Mouse (Mus musculus): ENCODE data around the gene Prdm16. TPM values are rescaled to one million over a fixed set of nuclear protein-coding genes. Genes with fewer than 3 reads are reported as not detected.

Gene Prdm16
- polyA plus RNA-seq, 1 experiment, result 2.0 TPM

GRCm38 (mm10) chr4:154425284-154425683, 211.4 kb downstream of the Prdm16 start:
- H3K27ac ChIP-seq (ENCODE audit: insufficient read depth, low read length), result no peak overlapping the region
- TF ChIP-seq POLR2A (IDR thresholded peaks at IDR 0.05; ENCODE audit: low read depth, low read length), result no peak
- TF ChIP-seq CTCF (IDR thresholded peaks at IDR 0.05; ENCODE audit: extremely low read depth, insufficient read depth, insufficient read length, insufficient replicate concordance), result no peak
- DNase-seq (ENCODE audit: low read depth in 1 of 2, low spot score in 2 of 2), result no peak
- no peaks in the 10 kb centered on the region for H3K36me3 ChIP-seq (ENCODE audit: control insufficient read depth, insufficient read depth, low read length)
- whole genome bisulfite sequencing, result 21% methylated on average over 17 of the region's 17 CpGs
- no peaks in the 10 kb centered on the region for H3K27me3 ChIP-seq (ENCODE audit: control insufficient read depth, insufficient read depth, low read length)
- no peaks in the 10 kb centered on the region for H3K4me1 ChIP-seq (ENCODE audit: control insufficient read depth, insufficient read depth, insufficient read length)
- H3K4me3 ChIP-seq (ENCODE audit: extremely low read depth, insufficient read depth, insufficient read length), result no peak overlapping the region

DNA sequence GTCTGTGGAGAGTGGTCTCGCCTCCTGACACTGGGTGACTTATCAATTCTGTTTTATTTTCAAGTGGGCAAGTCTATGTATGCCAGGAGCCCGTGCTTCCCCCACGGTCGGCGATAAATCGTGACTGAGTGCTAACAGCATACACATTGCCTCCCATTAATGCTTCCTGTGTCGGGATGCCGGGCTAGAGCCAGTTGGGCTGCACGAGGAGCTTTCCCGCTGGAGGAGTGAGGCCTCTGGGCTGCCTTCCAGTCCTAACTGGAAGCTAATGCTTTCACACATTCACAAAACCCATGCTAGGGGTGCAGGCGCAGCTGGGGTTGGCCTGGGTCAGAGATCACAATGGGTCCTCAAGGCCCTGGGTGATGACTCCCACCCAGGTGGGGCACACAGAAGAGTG, 212.0 kb downstream of the Prdm16 start:
- WGBS, result 82% methylated on average over 11 of the region's 11 CpGs

DNA sequence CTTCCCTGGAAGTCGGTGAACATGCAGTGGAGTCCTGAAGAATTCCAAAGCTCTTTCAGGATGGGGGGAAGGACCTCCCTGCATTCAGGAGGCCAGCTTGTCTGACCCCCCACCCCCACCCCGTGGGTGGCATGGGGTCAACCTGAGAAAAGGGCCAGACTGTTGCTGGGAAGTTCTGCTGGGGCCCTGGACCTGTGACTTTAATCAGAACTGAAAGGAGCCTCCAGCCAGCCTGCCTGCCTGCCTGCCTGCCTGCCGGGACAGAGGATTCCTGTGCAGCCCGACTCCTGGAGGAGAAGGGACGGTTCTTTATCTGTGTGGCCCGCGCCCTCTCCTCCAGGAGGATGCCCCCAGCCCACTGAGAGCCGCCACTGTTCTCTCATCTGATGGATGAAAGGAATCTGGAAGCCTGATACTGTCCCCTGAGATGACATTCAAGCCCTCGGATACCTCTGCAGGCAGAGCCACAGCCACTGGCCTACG, 214.2 kb downstream of the Prdm16 start:
- WGBS, result 75% methylated on average over 10 of the region's 10 CpGs
- TF ChIP-seq CTCF (IDR thresholded peaks at IDR 0.05; ENCODE audit: extremely low read depth, insufficient read depth, insufficient read length, insufficient replicate concordance), result no peak
- no peak for TF ChIP-seq POLR2A (IDR thresholded peaks at IDR 0.05; ENCODE audit: low read depth, low read length)
- no peaks in the 10 kb centered on the region for H3K36me3 ChIP-seq (ENCODE audit: control insufficient read depth, insufficient read depth, low read length)
- no peaks in the 10 kb centered on the region for H3K4me1 ChIP-seq (ENCODE audit: control insufficient read depth, insufficient read depth, insufficient read length)
- no peak overlapping the region for H3K4me3 ChIP-seq (ENCODE audit: extremely low read depth, insufficient read depth, insufficient read length)
- no peak overlapping the region for H3K27ac ChIP-seq (ENCODE audit: insufficient read depth, low read length)
- H3K27me3 ChIP-seq (ENCODE audit: control insufficient read depth, insufficient read depth, low read length), result no peaks in the 10 kb centered on the region
- DNase-seq (ENCODE audit: low read depth in 1 of 2, low spot score in 2 of 2), result no peak

More for the DNA sequence above, 212.0 kb downstream of the Prdm16 start:
- no peak for DNase-seq (ENCODE audit: low read depth in 1 of 2, low spot score in 2 of 2)
- no peaks in the 10 kb centered on the region for H3K36me3 ChIP-seq (ENCODE audit: control insufficient read depth, insufficient read depth, low read length)
- H3K27ac ChIP-seq (ENCODE audit: insufficient read depth, low read length), result no peak overlapping the region
- no peak for TF ChIP-seq POLR2A (IDR thresholded peaks at IDR 0.05; ENCODE audit: low read depth, low read length)
- no peak for TF ChIP-seq CTCF (IDR thresholded peaks at IDR 0.05; ENCODE audit: extremely low read depth, insufficient read depth, insufficient read length, insufficient replicate concordance)
- H3K4me3 ChIP-seq (ENCODE audit: extremely low read depth, insufficient read depth, insufficient read length), result no peak overlapping the region
- H3K4me1 ChIP-seq (ENCODE audit: control insufficient read depth, insufficient read depth, insufficient read length), result no peaks in the 10 kb centered on the region
- H3K27me3 ChIP-seq (ENCODE audit: control insufficient read depth, insufficient read depth, low read length), result no peaks in the 10 kb centered on the region

DNA sequence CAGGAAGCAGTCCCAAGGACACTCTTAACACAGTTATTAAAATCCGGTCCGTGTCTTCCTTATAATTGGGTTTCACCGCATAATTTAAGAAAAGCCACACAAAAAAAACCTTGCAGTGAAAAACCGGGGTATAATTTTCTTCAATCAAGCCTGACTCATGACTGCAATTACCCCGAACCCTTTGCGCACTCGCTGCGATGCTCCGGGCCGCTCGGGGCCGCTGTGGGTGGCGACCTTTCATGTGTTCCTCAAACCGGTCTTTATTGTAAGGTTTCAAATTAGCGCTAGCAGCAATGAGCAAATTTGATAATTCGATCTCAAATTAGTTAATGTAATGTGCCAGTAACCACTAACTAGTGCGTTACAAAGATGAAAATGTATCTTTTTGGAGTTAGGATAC, 215.9 kb downstream of the Prdm16 start:
- Histone ChIP-seq H3K27ac (ENCODE audit: insufficient read depth, low read length) (no peak overlapping the region), H3K27me3 (ENCODE audit: control insufficient read depth, insufficient read depth, low read length) (no peaks in the 10 kb centered on the region), H3K4me1 (ENCODE audit: control insufficient read depth, insufficient read depth, insufficient read length) (no peaks in the 10 kb centered on the region), H3K4me3 (ENCODE audit: extremely low read depth, insufficient read depth, insufficient read length) (no peak overlapping the region), H3K36me3 (ENCODE audit: control insufficient read depth, insufficient read depth, low read length) (no peaks in the 10 kb centered on the region)
- no peak for DNase-seq (ENCODE audit: low read depth in 1 of 2, low spot score in 2 of 2)
- 93% methylated on average over 17 of the region's 17 CpGs for WGBS
- TF ChIP-seq CTCF (IDR thresholded peaks at IDR 0.05; ENCODE audit: extremely low read depth, insufficient read depth, insufficient read length, insufficient replicate concordance), result no peak
- TF ChIP-seq POLR2A (IDR thresholded peaks at IDR 0.05; ENCODE audit: low read depth, low read length), result no peak

DNA sequence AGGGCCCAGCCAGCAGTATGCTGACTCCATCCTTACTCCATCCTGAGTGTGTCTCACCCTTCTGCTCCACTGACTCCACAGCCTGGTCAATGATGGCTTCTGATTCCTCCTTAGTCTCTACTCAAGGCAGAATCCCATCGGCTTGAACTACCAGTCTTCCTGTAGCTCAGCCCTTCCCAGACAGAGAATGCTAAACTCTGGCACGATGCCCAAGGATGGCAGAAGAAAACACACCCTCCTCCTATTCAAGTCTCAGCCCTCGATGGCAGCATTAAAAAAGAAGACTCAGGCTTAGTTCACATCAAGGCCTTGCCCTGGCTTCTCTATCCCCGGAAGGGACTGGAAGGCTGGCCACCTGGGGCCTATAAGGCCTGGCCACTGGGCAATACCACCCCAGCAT, 216.9 kb downstream of the Prdm16 start:
- no peak for DNase-seq (ENCODE audit: low read depth in 1 of 2, low spot score in 2 of 2)
- WGBS, result 83% methylated on average over 4 of the region's 4 CpGs
- H3K27me3 ChIP-seq (ENCODE audit: control insufficient read depth, insufficient read depth, low read length), result no peaks in the 10 kb centered on the region
- H3K4me1 ChIP-seq (ENCODE audit: control insufficient read depth, insufficient read depth, insufficient read length), result no peaks in the 10 kb centered on the region
- H3K27ac ChIP-seq (ENCODE audit: insufficient read depth, low read length), result no peak overlapping the region
- H3K36me3 ChIP-seq (ENCODE audit: control insufficient read depth, insufficient read depth, low read length), result no peaks in the 10 kb centered on the region
- no peak overlapping the region for H3K4me3 ChIP-seq (ENCODE audit: extremely low read depth, insufficient read depth, insufficient read length)
- TF ChIP-seq POLR2A (IDR thresholded peaks at IDR 0.05; ENCODE audit: low read depth, low read length), result no peak
- TF ChIP-seq CTCF (IDR thresholded peaks at IDR 0.05; ENCODE audit: extremely low read depth, insufficient read depth, insufficient read length, insufficient replicate concordance), result no peak

- 61% methylated on average over 2 of the region's 2 CpGs for WGBS
- H3K36me3 ChIP-seq (ENCODE audit: control insufficient read depth, insufficient read depth, low read length), result no peaks in the 10 kb centered on the region
- no peaks in the 10 kb centered on the region for H3K27me3 ChIP-seq (ENCODE audit: control insufficient read depth, insufficient read depth, low read length)
- peak; percentile 23; the same call in 1 of the 2 replicates for TF ChIP-seq CTCF (IDR thresholded peaks at IDR 0.05; ENCODE audit: extremely low read depth, insufficient read depth, insufficient read length, insufficient replicate concordance)
- no peak for TF ChIP-seq POLR2A (IDR thresholded peaks at IDR 0.05; ENCODE audit: low read depth, low read length)
- no peaks in the 10 kb centered on the region for H3K4me1 ChIP-seq (ENCODE audit: control insufficient read depth, insufficient read depth, insufficient read length)
- H3K4me3 ChIP-seq (ENCODE audit: extremely low read depth, insufficient read depth, insufficient read length), result no peak overlapping the region
- DNase-seq (ENCODE audit: low read depth in 1 of 2, low spot score in 2 of 2), result no peak
- H3K27ac ChIP-seq (ENCODE audit: insufficient read depth, low read length), result no peak overlapping the region
These were observed 217.7 kb downstream of the Prdm16 start for GRCm38 (mm10) chr4:154418993-154419392.

- no peak for TF ChIP-seq CTCF (IDR thresholded peaks at IDR 0.05; ENCODE audit: extremely low read depth, insufficient read depth, insufficient read length, insufficient replicate concordance)
- no peak for TF ChIP-seq POLR2A (IDR thresholded peaks at IDR 0.05; ENCODE audit: low read depth, low read length)
- Histone ChIP-seq H3K36me3 (ENCODE audit: control insufficient read depth, insufficient read depth, low read length) (no peaks in the 10 kb centered on the region), H3K4me1 (ENCODE audit: control insufficient read depth, insufficient read depth, insufficient read length) (no peaks in the 10 kb centered on the region), H3K27ac (ENCODE audit: insufficient read depth, low read length) (no peak overlapping the region), H3K4me3 (ENCODE audit: extremely low read depth, insufficient read depth, insufficient read length) (no peak overlapping the region), H3K27me3 (ENCODE audit: control insufficient read depth, insufficient read depth, low read length) (no peaks in the 10 kb centered on the region)
- no peak for DNase-seq (ENCODE audit: low read depth in 1 of 2, low spot score in 2 of 2)
- 73% methylated on average over 4 of the region's 4 CpGs for WGBS
These were observed 218.3 kb downstream of the Prdm16 start for GRCm38 (mm10) chr4:154418327-154418744.
